Mouse (Mus musculus) midbrain, embryonic 11.5 days (tissue): Measurements from ENCODE around the gene BC051142. TPM values are rescaled to one million over a fixed set of nuclear protein-coding genes. Genes with fewer than 3 reads are reported as not detected.

Source experiments
- polyA plus RNA-seq: library from polyadenylated mRNA; unstranded; fragments of >200 nt; fragmentation: Nextera tagmentation; extraction: Ambion mirVana; gene quantifications from 2 replicates; pipeline ENCODE4 v1.2.1, GENCODE M21; 2014

BC051142 gene
- polyA plus RNA-seq, 1 experiment from 2014 or later = 2.9 TPM

Other genes starting within 250 kb of the BC051142 start
- gene H2-DMb1, start 245.7 kb upstream of the BC051142 start, polyA plus RNA-seq = 0.25 and 0.38 TPM in 2 replicates
- gene Tap1, start 211.3 kb upstream of the BC051142 start, polyA plus RNA-seq = 0.77 and 1.7 TPM in 2 replicates
- gene Psmb9, start 211.1 kb upstream of the BC051142 start, polyA plus RNA-seq = 1.0 and 1.3 TPM in 2 replicates
- 1.8 and 2.1 TPM in 2 replicates for gene Psmb8, start 201.1 kb upstream of the BC051142 start, polyA plus RNA-seq
- 0.27 and 0.63 TPM in 2 replicates for gene Tap2, start 195.3 kb upstream of the BC051142 start, polyA plus RNA-seq
- not detected in 2 replicates for gene H2-Ob, start 159.9 kb upstream of the BC051142 start, polyA plus RNA-seq
- gene H2-Ab1, start 141.1 kb upstream of the BC051142 start, polyA plus RNA-seq = 4.3 and 4.7 TPM in 2 replicates
- gene H2-Aa, start 111.0 kb upstream of the BC051142 start, polyA plus RNA-seq = not detected in 2 replicates
- gene H2-Eb1, start 93.0 kb upstream of the BC051142 start, polyA plus RNA-seq = 1.7 TPM in 2 replicates
- not detected in 2 replicates for gene H2-Eb2, start 73.2 kb upstream of the BC051142 start, polyA plus RNA-seq
- 0.07 TPM in 1 of 2 replicates, not detected in the other for gene Btnl2, start 44.0 kb upstream of the BC051142 start, polyA plus RNA-seq
- gene Btnl1, start 21.7 kb upstream of the BC051142 start, polyA plus RNA-seq = not detected in 2 replicates
- not detected in 2 replicates for gene Btnl4, start 78.5 kb downstream of the BC051142 start, polyA plus RNA-seq
- gene Btnl6, start 118.5 kb downstream of the BC051142 start, polyA plus RNA-seq = not detected in 2 replicates
- 8.9 and 15.8 TPM in 2 replicates for gene Notch4, start 165.4 kb downstream of the BC051142 start, polyA plus RNA-seq
- 4.4 and 4.8 TPM in 2 replicates for gene Gpsm3, start 191.0 kb downstream of the BC051142 start, polyA plus RNA-seq
- gene Pbx2, start 192.4 kb downstream of the BC051142 start, polyA plus RNA-seq = 17.3 and 20.1 TPM in 2 replicates
- 1.4 and 1.6 TPM in 2 replicates for gene Ager, start 199.0 kb downstream of the BC051142 start, polyA plus RNA-seq
- 180 and 185 TPM in 2 replicates for gene Rnf5, start 204.9 kb downstream of the BC051142 start, polyA plus RNA-seq
- gene Agpat1, start 205.4 kb downstream of the BC051142 start, polyA plus RNA-seq = 68.4 and 75.3 TPM in 2 replicates
- gene Egfl8, start 217.2 kb downstream of the BC051142 start, polyA plus RNA-seq = 3.3 and 3.8 TPM in 2 replicates
- gene Ppt2, start 229.7 kb downstream of the BC051142 start, polyA plus RNA-seq = 25.8 and 26.4 TPM in 2 replicates
- gene Prrt1, start 230.7 kb downstream of the BC051142 start, polyA plus RNA-seq = 1.8 and 2.4 TPM in 2 replicates
- 14.4 and 15.1 TPM in 2 replicates for gene Fkbpl, start 245.9 kb downstream of the BC051142 start, polyA plus RNA-seq
- 68.2 and 77.6 TPM in 2 replicates for gene Atf6b, start 248.3 kb downstream of the BC051142 start, polyA plus RNA-seq